ENCODE assay signal across 8 mouse cellular contexts in genomic region chr15:100606677-100607076, GRCm38 (mm10). TPM values are rescaled to one million over a fixed set of nuclear protein-coding genes. Genes with fewer than 3 reads are reported as not detected.
DNase-seq lines count a peak whose midpoint lies in the region; ATAC-seq and TF ChIP-seq lines count a peak whose summit lies in the region.
"Not testable (repeated sequence)": the region's sequence is repeated elsewhere in the genome, so short reads cannot be mapped to it uniquely, and the experiment has no call there.

No protein-coding gene starts in this region.

- not testable (repeated sequence) for H3K36me3 ChIP-seq in MEL (ENCODE audit: control insufficient read depth in 1 of 2, insufficient read depth in 2 of 2, low read length in 2 of 2); intestine, postnatal 0 days (ENCODE audit: control insufficient read depth, insufficient read depth); lung, embryonic 14.5 days (ENCODE audit: insufficient read depth); midbrain, postnatal 0 days (ENCODE audit: insufficient read depth, low read length)

- peaks cover 2 to 16% of the 10 kb centered on the region in 2 experiments for H3K4me1 ChIP-seq in MEL (ENCODE audit: control insufficient read depth in 1 of 2, insufficient read depth in 2 of 2, low read length in 2 of 2)
- not testable (repeated sequence) for H3K4me1 ChIP-seq in intestine, postnatal 0 days (replicated peaks; ENCODE audit: control insufficient read depth, insufficient read depth, low read length); lung, embryonic 14.5 days (ENCODE audit: insufficient read depth); midbrain, postnatal 0 days (ENCODE audit: insufficient read depth, low read length)

- H3K4me2 ChIP-seq in intestine, postnatal 0 days (replicated peaks; ENCODE audit: low read depth); lung, embryonic 14.5 days; midbrain, postnatal 0 days (ENCODE audit: low read depth, low read length, poor library complexity, severe bottlenecking): not testable (repeated sequence)

- intact Hi-C loops in gastrocnemius, adult 2 months (cut with DNase I) = not testable (repeated sequence)

- not testable (repeated sequence) for TF ChIP-seq POLR2A in MEL (IDR thresholded peaks at IDR 0.05; ENCODE audit: control insufficient read depth in 1 of 2, insufficient read depth in 1 of 2, low read depth in 1 of 2, low read length in 2 of 2, poor library complexity in 1 of 2)

- not testable (repeated sequence) for H3K4me3 ChIP-seq in MEL (ENCODE audit: control insufficient read depth in 1 of 2, insufficient read depth in 1 of 2, low read depth in 2 of 2, low read length in 2 of 2); gastrocnemius, adult 2 months; intestine, postnatal 0 days (ENCODE audit: low read depth, low read length); layer of hippocampus, adult 2 months; lung, embryonic 14.5 days (ENCODE audit: low read depth, low read length); midbrain, postnatal 0 days (ENCODE audit: low read depth, low read length)

- not testable (repeated sequence) for TF ChIP-seq EP300 in MEL (IDR thresholded peaks at IDR 0.05; ENCODE audit: low read depth in 1 of 2, low read length in 2 of 2)

- TF ChIP-seq RAD21 in MEL (IDR thresholded peaks at IDR 0.05; ENCODE audit: low read depth, low read length) = peak; percentile 74

- ATAC-seq in intestine, postnatal 0 days; lung, embryonic 14.5 days (ENCODE audit: insufficient read depth); midbrain, postnatal 0 days (ENCODE audit: low FRiP score): not testable (repeated sequence)

- TF ChIP-seq CTCF in MEL (IDR thresholded peaks at IDR 0.05 in 2 of 3, conservative IDR thresholded peaks at IDR 0.05 in 1 of 3; ENCODE audit: control insufficient read depth in 1 of 3, insufficient read depth in 1 of 3, low read depth in 2 of 3, low read length in 3 of 3, poor library complexity in 1 of 3, severe bottlenecking in 1 of 3) = peak; percentile 56 to 74 (median 61)
- TF ChIP-seq CTCF in gastrocnemius, adult 2 months (IDR thresholded peaks at IDR 0.05) = peak; percentile 46
- TF ChIP-seq CTCF in intestine, postnatal 0 days (IDR thresholded peaks at IDR 0.05; ENCODE audit: low read depth) = peak; percentile 48
- TF ChIP-seq CTCF in layer of hippocampus, adult 2 months (conservative IDR thresholded peaks at IDR 0.05) = peak; percentile 59
- TF ChIP-seq CTCF in lung, embryonic 14.5 days (IDR thresholded peaks at IDR 0.05; ENCODE audit: low read depth) = 0 out of 2 replicates have a peak, but pooled peaks have one; percentile 9
- TF ChIP-seq CTCF in midbrain, postnatal 0 days (IDR thresholded peaks at IDR 0.05) = peak; percentile 21; the same call in 1 of the 2 replicates

- not testable (repeated sequence) for H3K27me3 ChIP-seq in MEL (ENCODE audit: control insufficient read depth in 1 of 2, insufficient read depth in 2 of 2, low read length in 2 of 2); intestine, postnatal 0 days (replicated peaks; ENCODE audit: control insufficient read depth, insufficient read depth, low read length); lung, embryonic 14.5 days (ENCODE audit: insufficient read depth, low read length); midbrain, postnatal 0 days (ENCODE audit: insufficient read depth, low read length)

- not testable (repeated sequence) for H3K79me2 ChIP-seq in MEL (ENCODE audit: control insufficient read depth, insufficient read depth, low read length, poor library complexity)

- DNase-seq in 416B (ENCODE audit: low read depth) (peak; percentile 53), MEL (ENCODE audit: low read depth, low spot score) (peak; percentile 74), ZHBTc4 (ENCODE audit: low read depth, low spot score) (peak; percentile 60)
- not testable (repeated sequence) for DNase-seq in gastrocnemius, adult 2 months; layer of hippocampus, adult 2 months (ENCODE audit: low spot score in 2 of 2); lung, embryonic 14.5 days; midbrain, postnatal 0 days (ENCODE audit: low spot score)

- not testable (repeated sequence) for H3K27ac ChIP-seq in MEL (ENCODE audit: control insufficient read depth, low read depth, low read length); gastrocnemius, adult 2 months; intestine, postnatal 0 days (ENCODE audit: low read depth, low read length); layer of hippocampus, adult 2 months; lung, embryonic 14.5 days (ENCODE audit: low read depth); midbrain, postnatal 0 days (ENCODE audit: low read depth, low read length)

- WGBS in intestine, postnatal 0 days = 90% methylated on average over 8 of the region's 8 CpGs
- 86% methylated on average over 8 of the region's 8 CpGs for WGBS in lung, embryonic 14.5 days
- WGBS in midbrain, postnatal 0 days = 93% methylated on average over 8 of the region's 8 CpGs

- not testable (repeated sequence) for H3K9me3 ChIP-seq in MEL (replicated peaks; ENCODE audit: insufficient read depth, low read length); intestine, postnatal 0 days (ENCODE audit: control insufficient read depth); lung, embryonic 14.5 days (ENCODE audit: low read depth, low read length); midbrain, postnatal 0 days (ENCODE audit: low read length)

- H3K9ac ChIP-seq in MEL (ENCODE audit: control insufficient read depth, low read depth, low read length, poor library complexity, severe bottlenecking); intestine, postnatal 0 days (ENCODE audit: low read depth, low read length); lung, embryonic 14.5 days; midbrain, postnatal 0 days (replicated peaks; ENCODE audit: low read length, poor library complexity, severe bottlenecking): not testable (repeated sequence)

TF ChIP-seq in MEL, 35 proteins besides CTCF, POLR2A, EP300 and RAD21 (continues in another document):
- TF ChIP-seq USF1 (IDR thresholded peaks at IDR 0.05; ENCODE audit: low read depth, low read length) (peak; percentile 61; the same call in 1 of the 2 replicates), ZC3H11A (IDR thresholded peaks at IDR 0.05; ENCODE audit: low read depth, low read length) (peak; percentile 80)

RNA-seq across cellular contexts. Expression of gene Pou6f1, which starts 6.9 kb away (rescaled TPM):
- 0.46 and 0.59 TPM in 2 replicates for total RNA-seq in MEL (2012; rRNA removed)
- polyA plus RNA-seq in MEL (2012; ENCODE audit: insufficient read depth in 1 of 2, insufficient read length in 2 of 2, low read depth in 1 of 2, low replicate concordance in 2 of 2, missing spikeins in 1 of 2) = 1 to 10 TPM in 1 of 2 experiments, not detected in 1; 2.5 TPM
- 10 to 100 TPM; 12.9 to 13.1 TPM for total RNA-seq in gastrocnemius, adult 2 months (2021)
- polyA plus RNA-seq in intestine, postnatal 0 days (2015; fragmentation: Nextera tagmentation; extraction: Ambion mirVana) = 3.0 and 4.3 TPM in 2 replicates
- total RNA-seq in layer of hippocampus, adult 2 months (2021) = 100 to 1,000 TPM; 106 to 107 TPM
- polyA plus RNA-seq in lung, embryonic 14.5 days (2014; fragmentation: Nextera tagmentation; extraction: Ambion mirVana) = 6.5 and 7.6 TPM in 2 replicates
- 78.4 and 111 TPM in 2 replicates for total RNA-seq in midbrain, postnatal 0 days (2014; rRNA removed)
- polyA plus RNA-seq in midbrain, postnatal 0 days (2015; fragmentation: Nextera tagmentation; extraction: Ambion mirVana) = 26.7 and 30.6 TPM in 2 replicates

RNA-seq across cellular contexts. Expression of gene Dazap2, which starts 8.5 kb away (rescaled TPM):
- total RNA-seq in MEL (2012; rRNA removed) = 100 and 107 TPM in 2 replicates
- 100 to 1,000 TPM; 233 to 341 TPM for polyA plus RNA-seq in MEL (2012; ENCODE audit: insufficient read depth in 1 of 2, insufficient read length in 2 of 2, low read depth in 1 of 2, low replicate concordance in 2 of 2, missing spikeins in 1 of 2)
- 10 to 100 TPM; 61.3 to 72.4 TPM for total RNA-seq in gastrocnemius, adult 2 months (2021)
- polyA plus RNA-seq in intestine, postnatal 0 days (2015; fragmentation: Nextera tagmentation; extraction: Ambion mirVana) = 354 and 373 TPM in 2 replicates
- total RNA-seq in layer of hippocampus, adult 2 months (2021) = 100 to 1,000 TPM; 112 to 113 TPM
- 210 and 231 TPM in 2 replicates for polyA plus RNA-seq in lung, embryonic 14.5 days (2014; fragmentation: Nextera tagmentation; extraction: Ambion mirVana)
- total RNA-seq in midbrain, postnatal 0 days (2014; rRNA removed) = 89.3 and 148 TPM in 2 replicates
- 133 and 134 TPM in 2 replicates for polyA plus RNA-seq in midbrain, postnatal 0 days (2015; fragmentation: Nextera tagmentation; extraction: Ambion mirVana)

RNA-seq across cellular contexts. Expression of gene Smagp, which starts 30.1 kb away (rescaled TPM):
- total RNA-seq in MEL (2012; rRNA removed) = 1.6 and 2.6 TPM in 2 replicates
- polyA plus RNA-seq in MEL (2012; ENCODE audit: insufficient read depth in 1 of 2, insufficient read length in 2 of 2, low read depth in 1 of 2, low replicate concordance in 2 of 2, missing spikeins in 1 of 2) = 10 to 100 TPM in 1 of 2 experiments, not detected in 1; 22.6 TPM
- 1 to 10 TPM; 1.9 to 3.5 TPM for total RNA-seq in gastrocnemius, adult 2 months (2021)
- polyA plus RNA-seq in intestine, postnatal 0 days (2015; fragmentation: Nextera tagmentation; extraction: Ambion mirVana) = 77.1 and 88.6 TPM in 2 replicates
- total RNA-seq in layer of hippocampus, adult 2 months (2021) = 1 to 10 TPM; 1.1 to 1.7 TPM
- polyA plus RNA-seq in lung, embryonic 14.5 days (2014; fragmentation: Nextera tagmentation; extraction: Ambion mirVana) = 9.5 and 11.9 TPM in 2 replicates
- total RNA-seq in midbrain, postnatal 0 days (2014; rRNA removed) = 1.2 and 2.5 TPM in 2 replicates
- 2.6 and 3.8 TPM in 2 replicates for polyA plus RNA-seq in midbrain, postnatal 0 days (2015; fragmentation: Nextera tagmentation; extraction: Ambion mirVana)

RNA-seq across cellular contexts. Expression of gene Tfcp2, which starts 54.9 kb away (rescaled TPM):
- total RNA-seq in MEL (2012; rRNA removed) = 15.4 and 21.5 TPM in 2 replicates
- polyA plus RNA-seq in MEL (2012; ENCODE audit: insufficient read depth in 1 of 2, insufficient read length in 2 of 2, low read depth in 1 of 2, low replicate concordance in 2 of 2, missing spikeins in 1 of 2) = 10 to 100 TPM in 1 of 2 experiments, not detected in 1; 20.4 TPM
- 10 to 100 TPM; 11.6 to 12.6 TPM for total RNA-seq in gastrocnemius, adult 2 months (2021)
- polyA plus RNA-seq in intestine, postnatal 0 days (2015; fragmentation: Nextera tagmentation; extraction: Ambion mirVana) = 8.0 and 8.5 TPM in 2 replicates
- 10 to 100 TPM; 29.3 to 31.0 TPM for total RNA-seq in layer of hippocampus, adult 2 months (2021)
- 23.0 and 25.5 TPM in 2 replicates for polyA plus RNA-seq in lung, embryonic 14.5 days (2014; fragmentation: Nextera tagmentation; extraction: Ambion mirVana)
- 30.4 and 33.6 TPM in 2 replicates for total RNA-seq in midbrain, postnatal 0 days (2014; rRNA removed)
- 33.0 and 36.7 TPM in 2 replicates for polyA plus RNA-seq in midbrain, postnatal 0 days (2015; fragmentation: Nextera tagmentation; extraction: Ambion mirVana)

Comparison
In these comparisons a context has a peak if more than half of its experiments do, and no peak if none do; other contexts are left out.
1. CTCF ChIP-seq: peak in every context shown above with its lines; median percentile 61 in MEL; 59 in layer of hippocampus, adult 2 months; 48 in intestine, postnatal 0 days; 46 in gastrocnemius, adult 2 months; 21 in midbrain, postnatal 0 days; 9 in lung, embryonic 14.5 days.